Mouse (Mus musculus): ENCODE data around the gene Dnajc17. TPM values are rescaled to one million over a fixed set of nuclear protein-coding genes. Genes with fewer than 3 reads are reported as not detected.

Dnajc17 gene
- polyA plus RNA-seq, 1 experiment from 2014 or later, result 19.1 TPM

DNA sequence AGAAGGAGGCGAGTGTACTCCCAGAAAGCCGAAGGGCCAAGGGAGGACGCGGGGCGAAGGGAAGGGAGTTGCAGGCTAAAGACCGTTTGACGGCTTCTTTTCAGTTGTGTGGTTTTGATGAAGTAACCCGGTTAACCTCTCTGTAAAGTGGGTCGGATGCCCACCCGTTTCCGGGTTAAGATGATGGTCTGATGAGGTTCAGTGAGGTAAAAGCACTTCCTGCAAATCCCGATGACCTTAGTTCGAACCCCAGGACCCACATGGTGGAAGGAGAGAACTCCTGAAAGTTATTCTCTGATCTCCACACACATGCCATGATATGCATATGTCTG is 547 bp upstream of the Dnajc17 start:
- 0% methylated on average over 13 of the region's 13 CpGs for WGBS
- Histone ChIP-seq H3K27me3 (ENCODE audit: control insufficient read depth, insufficient read depth, low read length) (no peaks in the 10 kb centered on the region), H3K4me1 (ENCODE audit: control insufficient read depth, insufficient read depth, low read length) (0 out of 2 replicates have a peak, but pooled peaks cover 4% of the 10 kb centered on the region), H3K27ac (ENCODE audit: low read length) (peak overlapping the region; percentile 40), H3K4me2 (replicated peaks; ENCODE audit: low read depth, low read length) (peak overlapping the region; percentile 67), H3K36me3 (ENCODE audit: control insufficient read depth, insufficient read depth, low read length) (peaks cover 13% of the 10 kb centered on the region), H3K4me3 (ENCODE audit: low read depth, low read length) (peak overlapping the region; percentile 59), H3K9ac (replicated peaks; ENCODE audit: low read depth, low read length) (peak overlapping the region; percentile 47), H3K9me3 (ENCODE audit: control insufficient read depth, low read depth, low read length) (no peaks in the 10 kb centered on the region)
- ATAC-seq (ENCODE audit: insufficient number of reproducible peaks, insufficient read depth, low FRiP score, low read depth), result no peak

DNA sequence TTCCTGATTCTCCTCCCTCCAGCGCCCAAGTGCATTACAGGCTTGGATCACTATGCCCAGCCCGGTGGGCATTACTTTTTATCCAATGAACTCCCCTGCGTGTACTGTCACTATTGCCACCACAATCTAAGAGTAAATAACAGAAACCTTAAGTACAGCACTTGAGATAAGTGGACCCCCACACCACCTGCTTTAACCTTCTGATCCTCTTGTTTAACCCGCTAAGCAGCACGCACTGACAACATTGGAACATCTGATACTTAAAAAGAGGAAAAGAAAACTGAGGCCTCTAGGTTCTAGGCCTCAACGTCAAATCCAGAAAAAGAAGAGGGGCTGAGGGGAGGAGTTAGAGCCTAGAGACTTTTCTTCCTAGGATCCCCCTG is 643 bp downstream of the Dnajc17 start:
- H3K4me1 ChIP-seq (ENCODE audit: control insufficient read depth, insufficient read depth, low read length), result peaks cover 7% of the 10 kb centered on the region; the same call in 1 of the 2 replicates
- H3K4me2 ChIP-seq (replicated peaks; ENCODE audit: low read depth, low read length), result peak overlapping the region; percentile 51
- ATAC-seq (ENCODE audit: insufficient number of reproducible peaks, insufficient read depth, low FRiP score, low read depth), result 0 out of 2 replicates have a peak, but pooled peaks have one; percentile 0
- peaks cover 13% of the 10 kb centered on the region for H3K36me3 ChIP-seq (ENCODE audit: control insufficient read depth, insufficient read depth, low read length)
- H3K9ac ChIP-seq (replicated peaks; ENCODE audit: low read depth, low read length), result peak overlapping the region; percentile 52
- H3K9me3 ChIP-seq (ENCODE audit: control insufficient read depth, low read depth, low read length), result no peaks in the 10 kb centered on the region
- H3K4me3 ChIP-seq (ENCODE audit: low read depth, low read length), result peak overlapping the region; percentile 59
- H3K27me3 ChIP-seq (ENCODE audit: control insufficient read depth, insufficient read depth, low read length), result no peaks in the 10 kb centered on the region
- H3K27ac ChIP-seq (ENCODE audit: low read length), result peak overlapping the region; percentile 88
- WGBS, result 14% methylated on average over 6 of the region's 6 CpGs

DNA sequence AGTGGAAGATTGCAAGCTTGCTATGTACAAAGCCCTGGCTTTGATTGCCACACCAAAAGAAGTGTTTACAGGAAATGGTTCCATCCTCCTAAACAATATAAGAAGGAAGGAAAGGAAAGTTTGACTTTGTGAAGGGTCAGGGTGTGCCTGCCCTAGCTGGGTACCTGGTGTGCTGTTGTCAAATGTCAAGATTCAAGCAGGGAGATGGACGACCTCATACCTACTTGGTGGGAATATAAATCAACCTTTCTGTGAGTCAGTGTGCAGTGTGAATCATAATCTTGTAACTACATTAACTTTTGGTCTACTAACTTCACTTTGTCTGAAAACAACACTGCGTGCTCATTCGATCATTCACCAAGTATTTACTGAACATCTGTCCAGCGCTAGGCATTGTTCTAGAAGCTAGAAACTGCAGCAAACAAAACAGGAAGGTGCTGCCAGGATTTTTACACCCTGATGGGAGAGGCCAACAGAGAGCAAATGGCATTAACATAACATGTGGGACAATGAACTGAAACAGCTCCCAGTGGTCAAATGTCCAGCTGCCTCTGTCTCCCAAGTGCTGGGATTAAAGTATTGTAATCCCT is 4.6 kb downstream of the Dnajc17 start:
- WGBS, result 75% methylated on average over 4 of the region's 4 CpGs
- no peak for ATAC-seq (ENCODE audit: insufficient number of reproducible peaks, insufficient read depth, low FRiP score, low read depth)

DNA sequence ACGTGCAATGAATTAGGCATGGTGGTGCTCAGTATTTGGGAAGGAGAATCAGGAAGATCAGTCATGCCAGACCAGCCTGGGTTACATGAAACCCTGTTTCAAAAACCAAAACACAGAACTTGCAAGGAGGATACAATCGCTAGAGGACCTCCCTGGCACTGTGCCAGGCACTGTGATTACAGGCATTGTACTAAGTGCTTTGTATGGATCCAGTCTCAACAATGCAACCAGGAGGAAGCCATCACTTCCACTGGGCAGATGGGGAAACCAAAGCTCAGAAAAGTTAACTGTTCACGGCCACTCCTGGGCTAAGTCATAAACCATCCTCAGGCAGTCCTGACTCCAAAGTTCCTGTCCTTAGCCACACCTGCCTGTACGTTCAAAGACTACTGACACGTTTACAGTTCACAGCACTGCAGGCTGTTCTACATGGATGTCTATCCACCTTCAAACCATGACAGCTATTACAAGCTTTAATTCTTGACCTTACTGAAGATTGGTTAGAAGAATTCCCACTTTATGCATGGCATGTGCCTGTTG is 5.6 kb downstream of the Dnajc17 start:
- Histone ChIP-seq H3K9me3 (ENCODE audit: control insufficient read depth, low read depth, low read length) (no peaks in the 10 kb centered on the region), H3K36me3 (ENCODE audit: control insufficient read depth, insufficient read depth, low read length) (no peaks in the 10 kb centered on the region), H3K27me3 (ENCODE audit: control insufficient read depth, insufficient read depth, low read length) (no peaks in the 10 kb centered on the region), H3K4me1 (ENCODE audit: control insufficient read depth, insufficient read depth, low read length) (peaks cover 6% of the 10 kb centered on the region; the same call in 1 of the 2 replicates), H3K9ac (replicated peaks; ENCODE audit: low read depth, low read length) (no peak overlapping the region), H3K27ac (ENCODE audit: low read length) (no peak overlapping the region), H3K4me3 (ENCODE audit: low read depth, low read length) (no peak overlapping the region), H3K4me2 (replicated peaks; ENCODE audit: low read depth, low read length) (no peak overlapping the region)
- no peak for ATAC-seq (ENCODE audit: insufficient number of reproducible peaks, insufficient read depth, low FRiP score, low read depth)
- WGBS, result 46% methylated on average over 5 of the region's 5 CpGs

More for the DNA sequence above, 4.6 kb downstream of the Dnajc17 start:
- Histone ChIP-seq H3K4me2 (replicated peaks; ENCODE audit: low read depth, low read length) (no peak overlapping the region), H3K4me3 (ENCODE audit: low read depth, low read length) (no peak overlapping the region), H3K36me3 (ENCODE audit: control insufficient read depth, insufficient read depth, low read length) (no peaks in the 10 kb centered on the region), H3K4me1 (ENCODE audit: control insufficient read depth, insufficient read depth, low read length) (peaks cover 6% of the 10 kb centered on the region; the same call in 1 of the 2 replicates), H3K9me3 (ENCODE audit: control insufficient read depth, low read depth, low read length) (no peaks in the 10 kb centered on the region), H3K9ac (replicated peaks; ENCODE audit: low read depth, low read length) (no peak overlapping the region), H3K27me3 (ENCODE audit: control insufficient read depth, insufficient read depth, low read length) (no peaks in the 10 kb centered on the region), H3K27ac (ENCODE audit: low read length) (no peak overlapping the region)

DNA sequence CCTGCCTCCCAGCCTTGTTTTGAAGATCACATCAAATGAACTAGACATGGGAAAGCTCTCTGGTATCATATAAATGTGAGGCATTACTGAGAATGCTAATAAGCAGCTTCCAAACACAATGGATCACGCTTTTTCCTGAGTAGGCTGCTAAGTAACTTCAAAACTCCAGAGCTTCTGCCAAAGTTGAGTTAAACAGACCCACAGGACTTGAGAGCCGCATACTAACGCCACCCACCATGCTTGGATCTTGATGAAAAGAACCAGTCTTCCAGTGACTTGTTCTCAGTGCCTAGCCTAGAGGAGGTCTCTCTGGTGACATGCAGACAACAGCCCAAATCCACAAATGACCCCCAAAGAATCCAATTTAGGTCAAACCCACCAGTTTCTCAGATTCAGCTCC is 9.7 kb downstream of the Dnajc17 start:
- Histone ChIP-seq H3K4me2 (replicated peaks; ENCODE audit: low read depth, low read length) (no peak overlapping the region), H3K27ac (ENCODE audit: low read length) (no peak overlapping the region), H3K4me1 (ENCODE audit: control insufficient read depth, insufficient read depth, low read length) (peaks cover 6% of the 10 kb centered on the region; the same call in 1 of the 2 replicates), H3K27me3 (ENCODE audit: control insufficient read depth, insufficient read depth, low read length) (no peaks in the 10 kb centered on the region), H3K9me3 (ENCODE audit: control insufficient read depth, low read depth, low read length) (no peaks in the 10 kb centered on the region), H3K4me3 (ENCODE audit: low read depth, low read length) (no peak overlapping the region), H3K9ac (replicated peaks; ENCODE audit: low read depth, low read length) (no peak overlapping the region), H3K36me3 (ENCODE audit: control insufficient read depth, insufficient read depth, low read length) (no peaks in the 10 kb centered on the region)
- ATAC-seq (ENCODE audit: insufficient number of reproducible peaks, insufficient read depth, low FRiP score, low read depth), result no peak
- WGBS, result 55% methylated on average over 3 of the region's 3 CpGs

DNA sequence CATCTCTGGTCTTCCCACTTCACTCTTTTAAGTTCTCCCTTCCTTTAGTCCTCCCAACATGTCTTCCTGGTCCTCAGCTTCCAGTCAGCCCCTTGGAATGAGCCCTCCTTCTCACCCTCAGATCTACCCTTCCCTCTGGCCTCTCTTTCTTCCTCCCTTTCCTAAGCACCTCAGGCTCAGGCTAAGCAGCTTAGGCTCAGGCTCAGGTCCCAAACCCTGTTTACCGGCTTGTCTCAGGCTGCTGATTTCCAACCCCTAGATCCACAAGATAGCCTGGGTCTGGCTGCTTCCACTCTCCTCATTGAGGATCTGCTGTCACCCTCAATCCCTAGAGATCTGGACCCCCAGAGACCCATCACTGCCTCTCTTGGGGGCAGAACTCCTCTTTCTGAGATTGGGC is 10.5 kb downstream of the Dnajc17 start:
- H3K9me3 ChIP-seq (ENCODE audit: control insufficient read depth, low read depth, low read length), result no peaks in the 10 kb centered on the region
- peaks cover 5% of the 10 kb centered on the region; the same call in 1 of the 2 replicates for H3K4me1 ChIP-seq (ENCODE audit: control insufficient read depth, insufficient read depth, low read length)
- WGBS, result 22% methylated on average over 1 of the region's 1 CpGs
- H3K27me3 ChIP-seq (ENCODE audit: control insufficient read depth, insufficient read depth, low read length), result no peaks in the 10 kb centered on the region
- no peak overlapping the region for H3K4me2 ChIP-seq (replicated peaks; ENCODE audit: low read depth, low read length)
- H3K27ac ChIP-seq (ENCODE audit: low read length), result no peak overlapping the region
- no peaks in the 10 kb centered on the region for H3K36me3 ChIP-seq (ENCODE audit: control insufficient read depth, insufficient read depth, low read length)
- H3K4me3 ChIP-seq (ENCODE audit: low read depth, low read length), result no peak overlapping the region
- no peak overlapping the region for H3K9ac ChIP-seq (replicated peaks; ENCODE audit: low read depth, low read length)
- ATAC-seq (ENCODE audit: insufficient number of reproducible peaks, insufficient read depth, low FRiP score, low read depth), result no peak

DNA sequence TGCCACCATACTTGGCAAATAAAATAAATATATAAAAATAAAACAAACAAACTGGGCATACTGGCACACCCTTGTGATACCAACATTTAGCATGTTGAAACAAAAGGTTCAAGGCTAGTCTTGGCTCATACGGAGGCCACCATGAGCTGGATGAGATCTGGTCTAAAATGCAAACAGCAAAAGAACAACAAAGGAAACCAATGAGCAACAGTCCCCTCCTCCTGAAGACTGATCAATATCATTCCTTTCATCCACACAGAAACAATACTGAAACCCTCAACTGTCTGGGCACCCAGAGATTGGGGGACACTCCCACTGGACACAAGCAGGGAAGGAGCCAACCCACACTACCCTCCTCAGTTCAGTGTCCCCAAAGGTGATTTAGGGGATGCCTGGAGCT is 11.1 kb downstream of the Dnajc17 start:
- H3K27ac ChIP-seq (ENCODE audit: low read length), result no peak overlapping the region
- H3K27me3 ChIP-seq (ENCODE audit: control insufficient read depth, insufficient read depth, low read length), result no peaks in the 10 kb centered on the region
- H3K4me3 ChIP-seq (ENCODE audit: low read depth, low read length), result no peak overlapping the region
- no peaks in the 10 kb centered on the region for H3K4me1 ChIP-seq (ENCODE audit: control insufficient read depth, insufficient read depth, low read length)
- H3K9me3 ChIP-seq (ENCODE audit: control insufficient read depth, low read depth, low read length), result no peaks in the 10 kb centered on the region
- H3K9ac ChIP-seq (replicated peaks; ENCODE audit: low read depth, low read length), result no peak overlapping the region
- no peaks in the 10 kb centered on the region for H3K36me3 ChIP-seq (ENCODE audit: control insufficient read depth, insufficient read depth, low read length)
- no peak for ATAC-seq (ENCODE audit: insufficient number of reproducible peaks, insufficient read depth, low FRiP score, low read depth)
- no peak overlapping the region for H3K4me2 ChIP-seq (replicated peaks; ENCODE audit: low read depth, low read length)
- 75% methylated on average over 1 of the region's 1 CpGs for WGBS

DNA sequence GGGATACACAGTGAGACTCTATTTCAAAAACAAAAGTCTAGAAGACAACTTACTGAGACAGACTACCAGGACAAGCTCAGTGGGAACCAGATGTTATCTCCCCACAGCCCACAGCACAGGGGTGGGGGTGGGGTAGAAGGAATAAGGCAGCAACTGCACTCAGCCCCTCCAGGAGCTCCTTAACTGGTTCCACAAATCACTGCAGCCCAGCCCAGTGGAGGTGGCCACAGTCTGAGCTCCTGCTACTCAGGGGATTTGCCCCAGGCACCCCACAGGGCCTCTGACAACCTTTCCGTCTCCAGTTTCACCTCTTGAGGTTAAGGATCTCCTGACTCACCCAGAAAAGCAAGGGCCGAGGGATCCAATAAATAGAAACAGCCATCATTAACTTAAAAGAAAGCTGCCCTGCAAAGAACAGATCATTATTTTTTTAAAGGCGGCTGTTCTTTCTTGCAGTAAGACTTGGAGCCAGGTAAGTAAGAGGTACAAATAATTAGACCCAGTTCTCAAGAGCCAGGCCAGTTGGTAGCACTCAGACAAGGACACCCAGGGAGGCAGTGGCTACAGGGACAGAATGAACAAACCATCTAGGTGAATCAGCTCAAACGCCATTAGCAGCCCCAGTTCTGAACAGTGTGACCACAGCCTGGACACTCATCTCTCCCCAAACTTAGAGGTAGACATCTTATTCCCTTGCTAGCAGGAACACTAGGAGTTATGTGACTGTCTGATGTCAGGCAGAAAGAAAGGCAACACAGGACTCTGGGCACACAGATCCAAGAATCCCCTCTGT is 12.1 kb downstream of the Dnajc17 start:
- no peak for ATAC-seq (ENCODE audit: insufficient number of reproducible peaks, insufficient read depth, low FRiP score, low read depth)
- no peak overlapping the region for H3K9ac ChIP-seq (replicated peaks; ENCODE audit: low read depth, low read length)
- no peaks in the 10 kb centered on the region for H3K36me3 ChIP-seq (ENCODE audit: control insufficient read depth, insufficient read depth, low read length)
- H3K27ac ChIP-seq (ENCODE audit: low read length), result no peak overlapping the region
- H3K4me2 ChIP-seq (replicated peaks; ENCODE audit: low read depth, low read length), result no peak overlapping the region
- no peaks in the 10 kb centered on the region for H3K9me3 ChIP-seq (ENCODE audit: control insufficient read depth, low read depth, low read length)
- whole genome bisulfite sequencing, result 45% methylated on average over 4 of the region's 4 CpGs
- no peaks in the 10 kb centered on the region for H3K4me1 ChIP-seq (ENCODE audit: control insufficient read depth, insufficient read depth, low read length)
- H3K27me3 ChIP-seq (ENCODE audit: control insufficient read depth, insufficient read depth, low read length), result no peaks in the 10 kb centered on the region
- no peak overlapping the region for H3K4me3 ChIP-seq (ENCODE audit: low read depth, low read length)
